Mouse (Mus musculus) hindbrain, embryonic 13.5 days (tissue): Measurements from ENCODE around the gene Akr1d1. TPM values are rescaled to one million over a fixed set of nuclear protein-coding genes. Genes with fewer than 3 reads are reported as not detected.

ENCODE experiments used
- ATAC-seq: fragments of 200-750 bp; cut with Nextera tagmentation; 2 replicates; pipeline ENCODE4 v1.8.0; 2017; ENCODE audit warnings: moderate TSS enrichment; ENCODE audit not compliant: low FRiP score
- H3K27ac ChIP-seq: fragments of 300-500 bp; sonication (generic); 2 replicates; pipeline ENCODE4 v1.5.1; 2015; ENCODE audit warnings: inconsistent platforms, mild to moderate bottlenecking, moderate library complexity
- H3K27me3 ChIP-seq: fragments of 300-500 bp; sonication (generic); 2 replicates; pipeline ENCODE4 v1.6.1; 2015; ENCODE audit warnings: mild to moderate bottlenecking, inconsistent platforms
- H3K36me3 ChIP-seq: fragments of 300-500 bp; sonication (generic); 2 replicates; pipeline ENCODE4 v1.6.1; 2015; ENCODE audit warnings: mild to moderate bottlenecking, inconsistent platforms
- H3K4me1 ChIP-seq: fragments of 300-500 bp; sonication (generic); replicated peaks from 2 replicates; pipeline ENCODE4 v1.6.1; 2015; ENCODE audit warnings: inconsistent platforms
- H3K4me2 ChIP-seq: fragments of 300-500 bp; sonication (generic); 2 replicates; pipeline ENCODE4 v1.6.1; 2015; ENCODE audit warnings: inconsistent platforms, mild to moderate bottlenecking, moderate library complexity
- H3K4me3 ChIP-seq: fragments of 300-500 bp; sonication (generic); 2 replicates; pipeline ENCODE4 v1.5.1; 2015; ENCODE audit warnings: mild to moderate bottlenecking, inconsistent platforms
- H3K9ac ChIP-seq: fragments of 300-500 bp; sonication (generic); 2 replicates; pipeline ENCODE4 v1.6.1; 2015; ENCODE audit warnings: mild to moderate bottlenecking, inconsistent platforms
- H3K9me3 ChIP-seq: fragments of 300-500 bp; sonication (generic); 2 replicates; pipeline ENCODE4 v1.6.1; 2016; ENCODE audit warnings: inconsistent platforms
- WGBS: fragments of 180-500 bp; shearing (Covaris S2); methylation state at CpG from one replicate; pipeline ENCODE4 v1.1.7; 2015; 5-methylcytosine and 5-hydroxymethylcytosine counted together
- polyA plus RNA-seq: library from polyadenylated mRNA; unstranded; fragments of >200 nt; fragmentation: Nextera tagmentation; extraction: Ambion mirVana; gene quantifications from 2 replicates; pipeline ENCODE4 v1.2.1, GENCODE M21; 2015

Akr1d1 gene
- polyA plus RNA-seq, 1 experiment from 2014 or later: not detected

DNA sequence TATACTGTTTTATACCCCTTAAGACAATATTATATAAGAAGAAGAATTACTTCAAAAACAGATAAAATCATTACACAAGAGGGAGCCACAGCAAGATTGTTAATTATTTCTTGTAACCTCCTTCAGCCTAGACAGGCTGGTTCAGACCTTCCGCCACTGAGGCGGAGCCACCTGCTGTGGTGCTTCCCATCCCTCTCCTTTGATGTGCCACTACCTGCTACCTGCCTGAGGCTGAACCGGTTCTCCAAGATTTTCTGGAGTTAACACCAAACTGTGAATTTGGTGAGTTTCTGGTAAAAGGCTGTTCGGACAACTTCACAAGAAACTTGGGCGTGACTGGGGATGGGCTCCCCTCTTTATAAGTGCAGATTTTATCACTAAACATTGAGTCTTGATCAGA is 50.5 kb downstream of the Akr1d1 start:
- Histone ChIP-seq H3K9ac (no peak overlapping the region), H3K4me1 (0 out of 2 replicates have a peak, but pooled peaks cover 3% of the 10 kb centered on the region), H3K4me3 (no peak overlapping the region), H3K9me3 (no peaks in the 10 kb centered on the region), H3K27ac (no peak overlapping the region), H3K27me3 (no peaks in the 10 kb centered on the region), H3K4me2 (no peak overlapping the region), H3K36me3 (no peaks in the 10 kb centered on the region)
- no peak for ATAC-seq
- WGBS: 68% methylated on average over 5 of the region's 5 CpGs

DNA sequence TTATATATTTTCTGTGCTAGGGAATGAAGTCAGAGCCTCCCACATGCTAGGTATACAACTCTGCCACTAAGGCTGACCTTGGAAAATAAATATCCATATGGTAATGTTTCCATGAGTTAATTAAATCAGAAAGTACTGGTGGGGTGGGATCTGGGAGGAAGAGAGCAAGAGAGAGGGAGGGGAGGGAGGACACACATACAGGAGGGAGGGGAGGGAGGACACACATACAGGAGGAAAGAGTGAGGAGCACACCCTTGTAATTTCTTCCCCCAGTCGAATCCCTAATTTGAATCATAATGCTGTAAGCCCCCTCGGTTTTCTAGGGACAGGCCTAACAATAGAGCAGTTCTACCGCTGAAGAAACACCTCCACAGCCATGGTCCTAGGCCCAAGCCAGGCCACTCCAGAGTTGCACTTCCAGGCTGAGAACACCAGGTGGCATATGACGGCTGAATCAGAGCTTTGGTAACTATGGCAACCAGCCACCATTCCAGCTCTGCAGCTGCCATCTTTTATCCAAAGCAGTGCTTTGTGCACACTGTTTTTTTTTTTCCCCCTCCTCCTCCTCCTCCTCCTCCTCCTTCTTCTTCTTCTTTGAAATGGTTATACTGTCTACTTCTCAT is 59.5 kb downstream of the Akr1d1 start:
- Histone ChIP-seq H3K4me1 (peaks cover 27% of the 10 kb centered on the region), H3K4me3 (no peak overlapping the region), H3K27me3 (no peaks in the 10 kb centered on the region), H3K9me3 (no peaks in the 10 kb centered on the region), H3K36me3 (no peaks in the 10 kb centered on the region), H3K27ac (peak overlapping the region; percentile 84), H3K4me2 (no peak overlapping the region), H3K9ac (no peak overlapping the region)
- 4% methylated on average over 4 of the region's 4 CpGs for WGBS
- ATAC-seq: peak; percentile 88

GRCm38 (mm10) chr6:37590800-37591199 is 60.8 kb downstream of the Akr1d1 start:
- H3K4me3 ChIP-seq: no peak overlapping the region
- no peaks in the 10 kb centered on the region for H3K9me3 ChIP-seq
- WGBS: 84% methylated on average over 6 of the region's 6 CpGs
- no peak for ATAC-seq
- H3K27me3 ChIP-seq: no peaks in the 10 kb centered on the region
- no peak overlapping the region for H3K4me2 ChIP-seq
- H3K36me3 ChIP-seq: no peaks in the 10 kb centered on the region
- H3K9ac ChIP-seq: no peak overlapping the region
- H3K27ac ChIP-seq: no peak overlapping the region
- H3K4me1 ChIP-seq: peaks cover 27% of the 10 kb centered on the region

- Histone ChIP-seq H3K4me2 (peak overlapping the region; percentile 40), H3K9me3 (no peaks in the 10 kb centered on the region), H3K27ac (peak overlapping the region; percentile 92), H3K36me3 (no peaks in the 10 kb centered on the region), H3K27me3 (no peaks in the 10 kb centered on the region), H3K4me1 (peaks cover 27% of the 10 kb centered on the region), H3K9ac (peak overlapping the region; percentile 61; the same call in 1 of the 2 replicates), H3K4me3 (peak overlapping the region; percentile 18)
- WGBS: 25% methylated on average over 19 of the region's 19 CpGs
- ATAC-seq: peak; percentile 64
Observed at GRCm38 (mm10) chr6:37592101-37593032, 62.4 kb downstream of the Akr1d1 start.

- Histone ChIP-seq H3K4me1 (peaks cover 27% of the 10 kb centered on the region), H3K27ac (peak overlapping the region; percentile 92), H3K4me3 (0 out of 2 replicates have a peak overlapping the region, but pooled peaks have one; percentile 18), H3K9ac (no peak overlapping the region; the same call in 1 of the 2 replicates), H3K27me3 (no peaks in the 10 kb centered on the region), H3K9me3 (no peaks in the 10 kb centered on the region), H3K36me3 (no peaks in the 10 kb centered on the region), H3K4me2 (peak overlapping the region; percentile 40)
- WGBS: 19% methylated on average over 6 of the region's 6 CpGs
- ATAC-seq: no peak
Observed at GRCm38 (mm10) chr6:37593033-37593374, 63.0 kb downstream of the Akr1d1 start.

- no peaks in the 10 kb centered on the region for H3K27me3 ChIP-seq
- ATAC-seq: no peak
- H3K9me3 ChIP-seq: no peaks in the 10 kb centered on the region
- H3K27ac ChIP-seq: peak overlapping the region; percentile 92
- peaks cover 27% of the 10 kb centered on the region for H3K4me1 ChIP-seq
- no peak overlapping the region for H3K4me2 ChIP-seq
- 12% methylated on average over 5 of the region's 5 CpGs for WGBS
- H3K9ac ChIP-seq: peak overlapping the region; percentile 51
- H3K36me3 ChIP-seq: no peaks in the 10 kb centered on the region
- H3K4me3 ChIP-seq: no peak overlapping the region
Observed at GRCm38 (mm10) chr6:37593551-37594089, 63.6 kb downstream of the Akr1d1 start.

- Histone ChIP-seq H3K9ac (no peak overlapping the region), H3K27ac (no peak overlapping the region), H3K4me1 (peaks cover 18% of the 10 kb centered on the region), H3K27me3 (no peaks in the 10 kb centered on the region), H3K36me3 (no peaks in the 10 kb centered on the region), H3K9me3 (no peaks in the 10 kb centered on the region), H3K4me3 (no peak overlapping the region), H3K4me2 (no peak overlapping the region)
- WGBS: 73% methylated on average over 2 of the region's 2 CpGs
- no peak for ATAC-seq
Observed at GRCm38 (mm10) chr6:37597088-37597487, 67.1 kb downstream of the Akr1d1 start.

GRCm38 (mm10) chr6:37598033-37598432 is 68.1 kb downstream of the Akr1d1 start:
- H3K9me3 ChIP-seq: no peaks in the 10 kb centered on the region
- H3K4me3 ChIP-seq: no peak overlapping the region
- H3K36me3 ChIP-seq: no peaks in the 10 kb centered on the region
- H3K27ac ChIP-seq: no peak overlapping the region
- ATAC-seq: no peak
- no peaks in the 10 kb centered on the region for H3K27me3 ChIP-seq
- H3K4me1 ChIP-seq: peaks cover 9% of the 10 kb centered on the region
- H3K4me2 ChIP-seq: no peak overlapping the region
- no peak overlapping the region for H3K9ac ChIP-seq

- Histone ChIP-seq H3K9ac (no peak overlapping the region), H3K4me3 (no peak overlapping the region), H3K9me3 (no peaks in the 10 kb centered on the region), H3K27me3 (no peaks in the 10 kb centered on the region), H3K4me1 (no peaks in the 10 kb centered on the region), H3K4me2 (no peak overlapping the region), H3K36me3 (no peaks in the 10 kb centered on the region), H3K27ac (no peak overlapping the region)
- 83% methylated on average over 7 of the region's 7 CpGs for WGBS
- no peak for ATAC-seq
Observed at GRCm38 (mm10) chr6:37600976-37601498, 71.1 kb downstream of the Akr1d1 start.

DNA sequence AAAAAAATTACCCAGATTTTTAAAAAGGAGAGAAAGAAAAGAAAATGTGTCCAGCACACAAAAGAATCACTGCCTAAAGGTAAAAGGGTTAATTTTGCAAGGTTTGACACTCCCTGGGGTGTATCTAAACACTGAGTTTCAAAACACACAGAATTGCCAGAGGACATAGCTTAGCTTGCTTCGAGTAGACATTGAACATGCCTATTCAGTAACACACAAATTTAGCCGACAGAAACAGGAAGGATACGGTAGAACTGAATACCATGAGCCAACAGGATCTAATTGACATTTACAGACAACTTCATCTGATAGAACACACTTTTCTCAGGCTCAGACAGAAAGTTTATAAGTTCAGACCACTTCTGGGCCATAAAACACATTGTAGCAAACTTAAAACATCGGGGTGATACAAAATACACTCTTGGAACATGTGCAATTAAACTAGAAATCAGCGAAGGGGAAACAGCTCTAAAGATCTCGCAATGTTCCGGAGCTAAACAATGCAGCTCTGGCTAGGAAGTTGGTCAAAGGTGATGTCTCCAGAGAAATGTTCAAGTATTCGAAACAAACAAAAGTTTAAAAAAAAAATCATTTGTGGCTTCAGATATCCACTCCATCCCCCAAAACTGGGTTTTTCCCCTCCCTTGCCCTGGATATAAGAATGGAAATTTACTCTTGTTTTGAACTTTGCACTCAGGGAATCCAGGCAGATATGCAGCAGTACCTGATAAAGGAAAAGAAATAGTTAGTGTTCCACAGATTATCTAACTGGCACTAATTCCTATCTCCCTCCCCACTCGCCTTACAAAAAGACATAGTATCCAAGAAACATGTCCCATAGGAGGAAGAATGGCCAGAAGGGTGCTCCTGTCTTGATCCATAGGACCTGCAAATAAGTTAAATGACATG is 73.1 kb downstream of the Akr1d1 start:
- WGBS: 57% methylated on average over 9 of the region's 9 CpGs
- no peak for ATAC-seq
- no peaks in the 10 kb centered on the region for H3K36me3 ChIP-seq
- H3K4me1 ChIP-seq: no peaks in the 10 kb centered on the region
- no peak overlapping the region for H3K9ac ChIP-seq
- no peaks in the 10 kb centered on the region for H3K9me3 ChIP-seq
- H3K4me2 ChIP-seq: no peak overlapping the region
- no peak overlapping the region for H3K4me3 ChIP-seq
- no peaks in the 10 kb centered on the region for H3K27me3 ChIP-seq
- no peak overlapping the region for H3K27ac ChIP-seq

DNA sequence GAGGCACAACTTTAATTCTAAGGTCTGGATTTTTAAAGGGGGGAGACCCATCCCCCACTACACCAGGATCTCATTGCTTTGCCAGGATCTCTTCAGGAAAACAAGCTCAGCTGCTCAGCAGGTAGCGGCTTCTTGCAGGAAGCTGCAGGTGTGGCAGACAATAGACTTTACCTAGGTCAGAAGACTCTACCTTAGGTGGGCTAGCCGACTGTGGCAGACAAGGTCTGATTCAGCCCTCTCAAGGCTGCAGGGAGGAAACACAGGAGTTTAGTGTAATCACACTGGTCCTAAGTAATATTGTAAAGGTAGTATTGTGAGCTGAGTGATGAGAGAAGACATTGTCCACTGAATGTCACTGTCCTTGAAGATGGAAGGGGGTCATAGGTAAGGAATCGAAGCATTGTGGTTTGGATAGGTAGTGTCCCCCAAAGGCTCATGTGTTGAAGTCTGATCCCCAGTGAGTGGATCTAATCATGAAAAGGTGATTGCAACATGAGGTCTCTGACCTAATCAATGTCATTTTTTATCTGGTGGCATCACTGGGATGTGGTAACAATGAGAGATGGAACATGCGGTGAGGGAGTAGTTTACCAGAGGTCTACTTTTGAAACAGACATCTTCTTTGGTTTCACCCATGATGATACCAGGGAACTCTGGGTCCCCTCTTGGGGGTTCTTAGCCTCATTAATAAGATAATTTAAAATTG is 74.4 kb downstream of the Akr1d1 start:
- H3K9ac ChIP-seq: no peak overlapping the region
- no peak overlapping the region for H3K4me2 ChIP-seq
- no peaks in the 10 kb centered on the region for H3K27me3 ChIP-seq
- H3K9me3 ChIP-seq: no peaks in the 10 kb centered on the region
- no peak overlapping the region for H3K4me3 ChIP-seq
- H3K27ac ChIP-seq: no peak overlapping the region
- 78% methylated on average over 4 of the region's 4 CpGs for WGBS
- ATAC-seq: no peak
- no peaks in the 10 kb centered on the region for H3K36me3 ChIP-seq
- H3K4me1 ChIP-seq: no peaks in the 10 kb centered on the region
